Mouse (Mus musculus) T-helper 1 cell (primary cell): ENCODE measurements around the gene Amt.

Experiments
- in situ Hi-C: fragments of 300-600 bp; cut with MboI, MseI; formaldehyde crosslinking; loops from one replicate; pipeline ENCODE4 v1.15.1; 2025; ENCODE audit warnings: high pct_unique_total_duplicates

Amt gene

DNA sequence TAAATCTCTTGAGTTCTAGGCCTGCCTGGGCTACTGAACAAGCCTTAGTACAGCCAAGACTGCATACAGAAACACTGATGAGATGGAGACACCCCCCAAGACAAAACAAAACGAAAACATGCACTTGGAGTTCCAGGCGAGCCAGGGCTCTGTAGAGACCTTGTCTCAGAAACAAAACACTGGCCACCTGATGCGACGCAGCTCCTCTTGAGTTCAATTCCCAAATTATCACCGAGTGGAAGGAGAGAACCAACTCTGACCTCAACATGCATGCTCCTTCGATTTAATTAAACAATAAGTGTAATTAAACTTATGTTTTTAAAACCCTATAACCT lies 41.9 kb downstream of the Amt start:
- in situ Hi-C loops = loop anchor here (10.0 to 25.0 kb wide), 2 partner anchors 724 to 1966 kb away; partner anchors contain the start of genes Atrip, Elp6 and Trex1

- in situ Hi-C loops = loop anchor here (10.0 to 25.0 kb wide), 2 partner anchors 723 to 1966 kb away; partner anchors contain the start of genes Atrip, Elp6 and Trex1
These were observed 42.5 kb downstream of the Amt start, which contains the start of gene Gpx1 for GRCm38 (mm10) chr9:108338886-108339781. Gene Gpx1 (plus strand): TSS chr9:108338903.

DNA sequence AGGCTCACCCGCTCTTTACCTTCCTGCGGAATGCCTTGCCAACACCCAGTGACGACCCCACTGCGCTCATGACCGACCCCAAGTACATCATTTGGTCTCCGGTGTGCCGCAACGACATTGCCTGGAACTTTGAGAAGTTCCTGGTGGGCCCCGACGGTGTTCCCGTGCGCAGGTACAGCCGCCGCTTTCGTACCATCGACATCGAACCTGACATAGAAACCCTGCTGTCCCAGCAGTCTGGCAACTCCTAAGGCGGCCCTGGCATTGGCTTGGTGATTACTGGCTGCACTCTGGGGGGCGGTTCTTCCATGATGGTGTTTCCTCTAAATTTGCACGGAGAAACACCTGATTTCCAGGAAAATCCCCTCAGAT lies 43.2 kb downstream of the Amt start:
- in situ Hi-C loops = loop anchor here (10.0 to 25.0 kb wide), 2 partner anchors 722 to 1965 kb away; partner anchors contain the start of genes Atrip, Elp6 and Trex1

- in situ Hi-C loops = loop anchor here (25.0 kb wide), 1 partner anchor 722 kb away; the partner anchor contains the start of genes Atrip and Trex1
These were observed 43.8 kb downstream of the Amt start for GRCm38 (mm10) chr9:108340258-108341138.

DNA sequence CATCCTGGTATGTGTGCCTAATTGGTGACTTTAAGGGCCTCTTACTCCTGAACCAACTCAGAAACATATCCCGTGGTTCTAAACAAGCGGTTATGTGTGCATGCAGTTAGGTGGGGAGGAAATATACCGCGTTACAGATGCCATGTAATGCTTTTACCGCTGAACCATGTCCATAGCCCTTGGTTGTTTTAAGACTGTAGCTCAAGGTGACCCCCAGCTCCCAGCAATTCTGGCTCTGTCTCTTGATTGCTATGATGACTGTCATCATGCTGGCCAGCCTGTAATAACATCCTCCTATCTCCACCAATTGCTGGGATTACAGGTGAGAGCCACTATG lies 44.5 kb downstream of the Amt start:
- in situ Hi-C loops = loop anchor here (25.0 kb wide), 1 partner anchor 721 kb away; the partner anchor contains the start of genes Atrip and Trex1

DNA sequence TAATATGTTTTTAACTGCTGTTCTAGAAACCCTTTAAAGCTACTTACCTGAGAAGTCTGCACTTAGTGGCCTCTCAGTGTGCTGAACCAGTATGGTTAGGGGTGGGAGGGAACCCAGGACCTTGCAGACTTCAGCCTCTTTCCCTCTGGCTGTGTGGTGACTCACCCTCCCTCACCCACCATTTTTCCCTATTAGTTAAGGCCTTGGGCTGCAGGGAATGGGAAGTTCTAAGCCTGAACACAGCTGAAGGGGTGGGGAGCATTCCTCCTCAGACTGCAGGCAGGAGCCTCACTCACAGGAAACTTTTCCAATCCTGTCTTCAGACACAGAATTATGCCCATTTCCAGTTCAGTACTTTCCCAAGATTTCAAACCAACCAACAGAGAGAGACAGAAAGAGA lies 45.1 kb downstream of the Amt start:
- in situ Hi-C loops = loop anchor here (25.0 kb wide), 1 partner anchor 720 kb away; the partner anchor contains the start of genes Atrip and Trex1

DNA sequence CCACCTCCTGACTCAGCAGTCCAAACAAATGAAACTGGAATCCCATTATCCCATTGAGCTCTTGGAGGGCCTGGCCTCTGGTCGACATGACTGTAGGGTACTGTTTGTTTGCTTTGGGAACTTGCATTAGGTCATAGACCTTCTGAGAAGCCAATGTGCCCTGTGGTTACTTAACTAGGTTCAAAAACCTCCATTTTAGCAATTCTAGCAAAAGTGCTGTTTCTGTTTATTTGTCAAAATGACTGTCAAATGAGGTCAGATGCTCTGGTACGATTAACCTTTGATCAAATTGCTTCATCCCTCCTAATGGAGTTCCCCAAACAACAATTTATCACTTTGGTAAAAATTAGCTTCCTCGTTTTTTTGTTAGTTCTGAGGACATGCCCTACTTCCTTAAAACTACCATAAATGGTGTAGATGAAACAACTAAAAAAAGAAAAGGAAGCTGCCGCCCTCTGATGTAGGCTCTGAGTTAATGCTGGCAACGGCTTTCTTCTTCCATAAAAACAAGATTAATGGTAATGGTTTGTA lies 45.7 kb downstream of the Amt start:
- in situ Hi-C loops = loop anchor here (25.0 kb wide), 1 partner anchor 720 kb away; the partner anchor contains the start of genes Atrip and Trex1

DNA sequence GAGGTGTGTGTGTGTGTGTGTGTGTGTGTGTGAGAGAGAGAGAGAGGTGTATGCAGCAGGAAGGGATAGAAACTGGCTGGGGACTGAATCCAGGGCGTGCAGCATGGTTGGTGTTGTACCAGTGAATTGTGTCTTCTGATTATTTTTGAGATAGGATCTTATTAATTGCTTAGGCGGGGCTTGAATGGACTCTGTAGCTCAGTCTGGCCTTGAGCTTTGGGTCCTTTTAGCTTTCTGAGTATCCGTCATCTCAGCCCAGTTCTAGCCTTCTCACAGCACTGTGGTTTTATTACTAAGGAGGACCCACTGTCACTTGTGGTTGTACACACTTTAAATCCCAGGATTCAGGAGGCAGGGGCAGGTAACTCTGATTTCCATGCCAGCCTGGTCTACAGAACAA lies 46.7 kb downstream of the Amt start:
- in situ Hi-C loops = loop anchor here (25.0 kb wide), 1 partner anchor 719 kb away; the partner anchor contains the start of genes Atrip and Trex1

GRCm38 (mm10) chr9:108343835-108344234 lies 47.2 kb downstream of the Amt start:
- in situ Hi-C loops = loop anchor here (25.0 kb wide), 1 partner anchor 718 kb away; the partner anchor contains the start of genes Atrip and Trex1

- in situ Hi-C loops = loop anchor here (25.0 kb wide), 1 partner anchor 718 kb away; the partner anchor contains the start of genes Atrip and Trex1
These were observed 47.8 kb downstream of the Amt start for GRCm38 (mm10) chr9:108344471-108344870.

- in situ Hi-C loops = loop anchor here (25.0 kb wide), 1 partner anchor 715 kb away; the partner anchor contains the start of genes Atrip and Trex1
These were observed 50.4 kb downstream of the Amt start for GRCm38 (mm10) chr9:108347024-108347423.

DNA sequence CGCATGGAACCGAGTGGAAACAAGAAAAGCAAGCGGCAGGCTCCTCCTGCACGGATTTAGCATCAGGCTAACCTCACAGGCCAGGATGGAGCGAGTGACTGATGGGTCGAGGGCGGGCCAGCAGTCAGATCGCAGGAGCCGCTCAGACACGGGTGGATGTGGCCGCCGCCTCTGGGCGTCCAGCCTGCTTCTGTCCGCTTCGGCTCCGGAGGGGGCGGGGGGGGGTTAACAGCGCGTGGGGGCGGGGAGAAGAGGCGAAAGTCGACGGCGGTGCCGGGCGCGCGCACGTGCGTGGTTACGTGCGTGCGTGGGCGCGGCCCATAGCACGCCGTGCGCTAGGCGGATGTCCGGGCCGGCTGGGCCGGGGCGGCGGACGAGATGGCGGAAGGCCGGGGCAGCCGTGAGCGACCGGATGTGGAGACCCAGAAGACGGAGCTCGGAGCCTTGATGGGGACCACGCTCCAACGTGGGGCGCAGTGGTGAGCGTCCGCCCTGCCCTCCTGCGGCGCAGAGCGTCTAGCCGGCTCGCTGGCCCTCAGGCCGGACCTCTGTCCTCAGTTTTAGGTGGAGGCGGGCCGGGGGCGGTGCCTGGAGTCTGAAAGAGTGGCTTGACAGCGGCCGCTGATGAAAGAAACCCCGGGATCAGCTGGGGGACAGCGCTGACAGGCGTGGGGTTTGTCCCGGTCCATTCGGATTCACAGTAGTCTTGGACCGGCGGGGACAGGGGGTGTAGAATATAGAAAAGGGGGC lies 51.1 kb downstream of the Amt start, which contains the start of gene Usp4:
Usp4 (plus strand) TSS at position 314 of the 750 bp plus-strand sequence.
- in situ Hi-C loops = loop anchor here (25.0 kb wide), 1 partner anchor 715 kb away; the partner anchor contains the start of genes Atrip and Trex1

DNA sequence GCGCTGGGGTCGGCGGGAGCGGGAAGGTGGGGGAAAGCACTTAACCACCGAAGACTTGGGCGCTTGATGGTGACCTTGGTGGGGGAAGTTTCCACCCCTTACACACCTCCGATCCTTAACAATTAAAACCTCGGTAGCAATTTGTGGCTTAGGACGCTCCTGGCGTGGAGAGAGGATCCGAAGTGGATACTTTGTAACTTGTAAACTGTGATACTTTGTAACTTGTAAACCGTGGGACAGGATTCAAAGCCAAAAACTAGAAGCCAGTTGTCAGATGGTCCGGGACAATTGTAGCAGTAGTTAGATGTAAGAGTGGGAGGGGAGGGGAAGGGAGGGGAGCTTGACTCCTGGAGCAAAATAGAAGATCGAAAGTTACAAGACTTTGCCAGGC lies 51.6 kb downstream of the Amt start:
- in situ Hi-C loops = loop anchor here (25.0 kb wide), 1 partner anchor 714 kb away; the partner anchor contains the start of genes Atrip and Trex1

GRCm38 (mm10) chr9:108349727-108350126 lies 53.1 kb downstream of the Amt start:
- in situ Hi-C loops = loop anchor here (25.0 kb wide), 1 partner anchor 713 kb away; the partner anchor contains the start of genes Atrip and Trex1
